8 mouse cellular contexts compared by ENCODE assay signal in genomic region chr11:60210305-60210724, GRCm38 (mm10). TPM values are rescaled to one million over a fixed set of nuclear protein-coding genes. Genes with fewer than 3 reads are reported as not detected.
DNase-seq lines count a peak whose midpoint lies in the region; ATAC-seq and TF ChIP-seq lines count a peak whose summit lies in the region.

No protein-coding gene starts in this region.

- H3K4me3 ChIP-seq in cortical plate, adult 2 months (ENCODE audit: insufficient read depth, low read length), result peak overlapping the region; percentile 49

- DNase-seq in ZHBTc4 (ENCODE audit: low read depth, low spot score), result peak; percentile 99
- DNase-seq in gastrocnemius, adult 8-10 months (ENCODE audit: low spot score in 2 of 2), result peak; percentile 95 to 96
- DNase-seq in hindlimb bud, embryonic 11.5 days (ENCODE audit: extremely low spot score, low read depth, low spot score), result peak; percentile 39
- peak; percentile 68 to 90 for DNase-seq in left cerebral cortex, adult 8-10 months (ENCODE audit: low spot score in 2 of 2)
- DNase-seq in right cerebral cortex, adult 18-20 months, result peak; percentile 90
- peak; percentile 85 for DNase-seq in urinary bladder, postnatal 10 days (ENCODE audit: low spot score)

- peak; percentile 64; the same call in 1 of the 2 replicates for TF ChIP-seq POLR2A in cortical plate, adult 2 months (IDR thresholded peaks at IDR 0.05; ENCODE audit: extremely low read depth, insufficient read depth, low read length)

- ATAC-seq in megakaryocyte, adult 5-6 weeks (ENCODE audit: poor library complexity, severe bottlenecking), result peak; percentile 96

- TF ChIP-seq CTCF in cortical plate, adult 2 months (IDR thresholded peaks at IDR 0.05; ENCODE audit: extremely low read depth, insufficient read depth, low read length), result no peak

- H3K27ac ChIP-seq in cortical plate, adult 2 months (ENCODE audit: insufficient read depth, low read length), result peak overlapping the region; percentile 92

- peaks cover 2% of the 10 kb centered on the region; the same call in 1 of the 2 replicates for H3K4me1 ChIP-seq in cortical plate, adult 2 months (ENCODE audit: control insufficient read depth, insufficient read depth, low read length)

RNA-seq across cellular contexts. Expression of gene Srebf1, which starts 12.1 kb away (rescaled TPM):
- 51.2 and 56.7 TPM in 2 replicates for polyA plus RNA-seq in cortical plate, adult 2 months (2012; rRNA removed)
- 10 to 100 TPM; 35.4 to 57.5 (median 43.5) TPM for total RNA-seq in gastrocnemius, adult 8-10 months (2022)
- 100 to 1,000 TPM in 2 of 4 experiments, 10 to 100 TPM in 2; 85.8 to 103 (median 100) TPM for total RNA-seq in left cerebral cortex, adult 8-10 months (2022)
- total RNA-seq in megakaryocyte, adult 5-6 weeks (2015), result 27.5 and 37.3 TPM in 2 replicates
- 27.6 and 43.3 TPM in 2 replicates for total RNA-seq in megakaryocyte, adult 5-6 weeks (2017)

Comparison
In these comparisons a context has a peak if more than half of its experiments do, and no peak if none do; other contexts are left out.
1. Peak in every context shown above with its lines: DNase-seq, ATAC-seq, H3K4me3 ChIP-seq and H3K27ac ChIP-seq.
2. DNase-seq: peak in every context shown above with its lines; median percentile 99 in ZHBTc4; 96 in gastrocnemius, adult 8-10 months; 90 in right cerebral cortex, adult 18-20 months; 85 in urinary bladder, postnatal 10 days; 79 in left cerebral cortex, adult 8-10 months; 39 in hindlimb bud, embryonic 11.5 days.